Mouse (Mus musculus) testis, adult 2 months (tissue): ENCODE data around the gene Ahr.

Experiments
- CTCF ChIP-seq: fragments of 200-500 bp; IDR thresholded peaks from 2 replicates; pipeline ENCODE4 v1.5.1; 2012; ENCODE audit warnings: low read depth, mild to moderate bottlenecking, inconsistent platforms, low read length, moderate library complexity; ENCODE audit not compliant: control insufficient read depth, insufficient read depth, insufficient replicate concordance
- POLR2A ChIP-seq: fragments of 200-500 bp; IDR thresholded peaks from 2 replicates; pipeline ENCODE4 v1.6.1; 2012; ENCODE audit warnings: low read depth, mild to moderate bottlenecking, inconsistent platforms, low read length, moderate library complexity; ENCODE audit not compliant: control insufficient read depth

- no peak for TF ChIP-seq POLR2A
- TF ChIP-seq CTCF: no peak
These were observed 2.7 kb downstream of the Ahr start for GRCm38 (mm10) chr12:35532151-35532550.
